8 mouse cellular contexts compared by ENCODE assay signal in genomic region chr9:121319323-121319966, GRCm38 (mm10). TPM values are rescaled to one million over a fixed set of nuclear protein-coding genes. Genes with fewer than 3 reads are reported as not detected.
DNase-seq lines count a peak whose midpoint lies in the region; ATAC-seq and TF ChIP-seq lines count a peak whose summit lies in the region.

No protein-coding gene starts in this region.

- H3K4me2 ChIP-seq in kidney, embryonic 15.5 days = no peak overlapping the region
- H3K4me2 ChIP-seq in embryonic facial prominence, embryonic 12.5 days (replicated peaks) = no peak overlapping the region
- no peak overlapping the region for H3K4me2 ChIP-seq in hindbrain, embryonic 13.5 days
- no peak overlapping the region for H3K4me2 ChIP-seq in midbrain, embryonic 15.5 days

- no peak overlapping the region for H3K4me3 ChIP-seq in kidney, embryonic 15.5 days (replicated peaks)
- H3K4me3 ChIP-seq in embryonic facial prominence, embryonic 12.5 days = no peak overlapping the region
- no peak overlapping the region for H3K4me3 ChIP-seq in hindbrain, embryonic 13.5 days
- H3K4me3 ChIP-seq in midbrain, embryonic 15.5 days = no peak overlapping the region
- H3K4me3 ChIP-seq in cerebellum, adult 2 months (replicated peaks; ENCODE audit: insufficient read depth, low read depth, low read length) = no peak overlapping the region

- H3K9ac ChIP-seq in kidney, embryonic 15.5 days = no peak overlapping the region
- no peak overlapping the region for H3K9ac ChIP-seq in embryonic facial prominence, embryonic 12.5 days
- H3K9ac ChIP-seq in hindbrain, embryonic 13.5 days = no peak overlapping the region
- H3K9ac ChIP-seq in midbrain, embryonic 15.5 days = no peak overlapping the region

- peaks cover 46% of the 10 kb centered on the region for H3K4me1 ChIP-seq in kidney, embryonic 15.5 days
- H3K4me1 ChIP-seq in embryonic facial prominence, embryonic 12.5 days = peaks cover 28% of the 10 kb centered on the region
- peaks cover 45% of the 10 kb centered on the region for H3K4me1 ChIP-seq in hindbrain, embryonic 13.5 days (replicated peaks)
- H3K4me1 ChIP-seq in midbrain, embryonic 15.5 days = peaks cover 28% of the 10 kb centered on the region
- H3K4me1 ChIP-seq in cerebellum, adult 2 months (ENCODE audit: control insufficient read depth, insufficient read depth, low read length) = peaks cover 38% of the 10 kb centered on the region

- DNase-seq in kidney, postnatal 36 days = no peak
- DNase-seq in cerebellum, adult 2 months = no peak
- no peak for DNase-seq in urinary bladder, postnatal 14 days (ENCODE audit: low spot score)
- no peak for DNase-seq in thymus, adult 18-20 months

- no peaks in the 10 kb centered on the region for H3K9me3 ChIP-seq in kidney, embryonic 15.5 days (replicated peaks)
- H3K9me3 ChIP-seq in embryonic facial prominence, embryonic 12.5 days = no peaks in the 10 kb centered on the region
- H3K9me3 ChIP-seq in hindbrain, embryonic 13.5 days = no peaks in the 10 kb centered on the region
- H3K9me3 ChIP-seq in midbrain, embryonic 15.5 days = no peaks in the 10 kb centered on the region

- 53% methylated on average over 10 of the region's 10 CpGs for WGBS in kidney, embryonic 15.5 days
- 51% methylated on average over 10 of the region's 10 CpGs for WGBS in embryonic facial prominence, embryonic 12.5 days
- WGBS in hindbrain, embryonic 13.5 days = 65% methylated on average over 10 of the region's 10 CpGs
- WGBS in midbrain, embryonic 15.5 days = 60% methylated on average over 10 of the region's 10 CpGs
- WGBS in cerebellum, adult 2 months = 69% methylated on average over 10 of the region's 10 CpGs

- H3K27me3 ChIP-seq in kidney, embryonic 15.5 days = no peaks in the 10 kb centered on the region; the same call in 1 of the 2 replicates
- H3K27me3 ChIP-seq in embryonic facial prominence, embryonic 12.5 days = no peaks in the 10 kb centered on the region
- no peaks in the 10 kb centered on the region for H3K27me3 ChIP-seq in hindbrain, embryonic 13.5 days
- H3K27me3 ChIP-seq in midbrain, embryonic 15.5 days (replicated peaks) = no peaks in the 10 kb centered on the region
- no peaks in the 10 kb centered on the region for H3K27me3 ChIP-seq in cerebellum, adult 2 months (ENCODE audit: control insufficient read depth, insufficient read depth, low read length)

- H3K27ac ChIP-seq in kidney, embryonic 15.5 days = peak overlapping the region; percentile 52; the same call in 1 of the 2 replicates
- H3K27ac ChIP-seq in embryonic facial prominence, embryonic 12.5 days = peak overlapping the region; percentile 18; the same call in 1 of the 2 replicates
- H3K27ac ChIP-seq in hindbrain, embryonic 13.5 days = peak overlapping the region; percentile 60
- H3K27ac ChIP-seq in midbrain, embryonic 15.5 days = peak overlapping the region; percentile 53
- H3K27ac ChIP-seq in cerebellum, adult 2 months (ENCODE audit: insufficient read depth, low read length) = no peak overlapping the region

- no peak for TF ChIP-seq POLR2A in cerebellum, adult 2 months (IDR thresholded peaks at IDR 0.05; ENCODE audit: borderline replicate concordance, insufficient read depth, low read length)

- peaks cover 5% of the 10 kb centered on the region; the same call in 1 of the 2 replicates for H3K36me3 ChIP-seq in kidney, embryonic 15.5 days
- 0 out of 2 replicates have a peak, but pooled peaks cover 3% of the 10 kb centered on the region for H3K36me3 ChIP-seq in embryonic facial prominence, embryonic 12.5 days
- peaks cover 11% of the 10 kb centered on the region for H3K36me3 ChIP-seq in hindbrain, embryonic 13.5 days
- no peaks in the 10 kb centered on the region for H3K36me3 ChIP-seq in midbrain, embryonic 15.5 days (replicated peaks)

- peak; percentile 44 for ATAC-seq in kidney, embryonic 15.5 days (replicated peaks; ENCODE audit: low FRiP score)
- peak; percentile 79 for ATAC-seq in embryonic facial prominence, embryonic 12.5 days (ENCODE audit: insufficient number of reproducible peaks, insufficient read depth, low FRiP score, low TSS enrichment)
- ATAC-seq in hindbrain, embryonic 13.5 days (ENCODE audit: low FRiP score) = peak; percentile 49; the same call in 1 of the 2 replicates
- ATAC-seq in midbrain, embryonic 15.5 days (replicated peaks) = peak; percentile 60; the same call in 1 of the 2 replicates

- no peak for TF ChIP-seq CTCF in cerebellum, adult 2 months (IDR thresholded peaks at IDR 0.05; ENCODE audit: borderline replicate concordance, insufficient read depth, low read depth, low read length)

RNA-seq across cellular contexts. Expression of gene Trak1, which starts 22.1 kb away (rescaled TPM):
- 15.1 and 18.7 TPM in 2 replicates for polyA plus RNA-seq in kidney, embryonic 15.5 days (2015; fragmentation: Nextera tagmentation; extraction: Ambion mirVana)
- polyA plus RNA-seq in embryonic facial prominence, embryonic 12.5 days (2016; fragmentation: Nextera tagmentation; extraction: Ambion mirVana) = 20.0 and 20.7 TPM in 2 replicates
- polyA plus RNA-seq in hindbrain, embryonic 13.5 days (2015; fragmentation: Nextera tagmentation; extraction: Ambion mirVana) = 43.0 and 46.2 TPM in 2 replicates
- 60.7 and 61.2 TPM in 2 replicates for polyA plus RNA-seq in midbrain, embryonic 15.5 days (2015; fragmentation: Nextera tagmentation; extraction: Ambion mirVana)
- 103 TPM in 2 replicates for polyA plus RNA-seq in cerebellum, adult 2 months (2012; rRNA removed)

RNA-seq across cellular contexts. Expression of gene Ulk4, which starts 42.4 kb away (rescaled TPM):
- polyA plus RNA-seq in kidney, embryonic 15.5 days (2015; fragmentation: Nextera tagmentation; extraction: Ambion mirVana) = 145 and 164 TPM in 2 replicates
- 191 and 198 TPM in 2 replicates for polyA plus RNA-seq in embryonic facial prominence, embryonic 12.5 days (2016; fragmentation: Nextera tagmentation; extraction: Ambion mirVana)
- 106 and 109 TPM in 2 replicates for polyA plus RNA-seq in hindbrain, embryonic 13.5 days (2015; fragmentation: Nextera tagmentation; extraction: Ambion mirVana)
- 84.7 and 92.9 TPM in 2 replicates for polyA plus RNA-seq in midbrain, embryonic 15.5 days (2015; fragmentation: Nextera tagmentation; extraction: Ambion mirVana)
- polyA plus RNA-seq in cerebellum, adult 2 months (2012; rRNA removed) = 2.1 and 2.5 TPM in 2 replicates

Comparison
In these comparisons a context has a peak if more than half of its experiments do, and no peak if none do; other contexts are left out.
1. RNA of gene Ulk4, which starts 42.4 kb away (polyA plus RNA-seq): 191 to 198 TPM in embryonic facial prominence, embryonic 12.5 days, 145 to 164 TPM in kidney, embryonic 15.5 days, 106 to 109 TPM in hindbrain, embryonic 13.5 days and 84.7 to 92.9 TPM in midbrain, embryonic 15.5 days; 2.1 to 2.5 TPM in cerebellum, adult 2 months; every median in the first group is over 10 times any median in the second.
2. Peak in every context shown above with its lines, with median percentiles within 50 percentile points of each other: ATAC-seq.